Mouse (Mus musculus) kidney, adult 18-20 months (tissue): ENCODE measurements around the gene Phf12.
"Not testable (repeated sequence)": the region's sequence is repeated elsewhere in the genome, so short reads cannot be mapped to it uniquely, and the experiment has no call there.

Source experiments
- DNase-seq: peaks from one replicate; pipeline ENCODE4 v3.0.0; 2021

Gene Phf12

GRCm38 (mm10) chr11:78032809-78033195 lies 50.2 kb downstream of the Phf12 start:
- DNase-seq = no peak

- DNase-seq = no peak
Measured at GRCm38 (mm10) chr11:78033931-78034617, 51.5 kb downstream of the Phf12 start.

GRCm38 (mm10) chr11:78036791-78037190 lies 54.2 kb downstream of the Phf12 start:
- no peak for DNase-seq

- peak; percentile 71 for DNase-seq
Measured at GRCm38 (mm10) chr11:78037831-78038752, 55.5 kb downstream of the Phf12 start, which contains the start of gene Flot2. TSS of gene Flot2 (plus strand) at chr11:78037931.

DNA sequence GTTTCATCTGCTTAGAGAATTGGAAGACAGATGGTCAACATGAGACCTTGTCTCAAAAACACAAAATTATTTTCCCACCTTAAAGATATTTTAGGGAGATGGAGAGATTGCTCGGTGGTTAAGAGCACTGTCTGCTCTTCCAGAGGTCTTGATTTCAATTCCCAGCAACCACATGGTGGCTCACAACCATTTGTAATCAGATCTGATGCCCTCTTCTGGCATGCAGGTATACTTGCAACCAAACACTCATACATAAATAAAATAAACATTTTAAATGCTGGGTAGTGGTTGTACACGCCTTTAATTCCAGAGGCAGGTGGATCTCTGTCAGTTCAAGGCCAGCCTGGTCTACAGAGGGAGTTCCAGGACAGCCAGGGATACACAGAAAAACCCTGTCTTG lies 58.3 kb downstream of the Phf12 start:
- no peak for DNase-seq

DNA sequence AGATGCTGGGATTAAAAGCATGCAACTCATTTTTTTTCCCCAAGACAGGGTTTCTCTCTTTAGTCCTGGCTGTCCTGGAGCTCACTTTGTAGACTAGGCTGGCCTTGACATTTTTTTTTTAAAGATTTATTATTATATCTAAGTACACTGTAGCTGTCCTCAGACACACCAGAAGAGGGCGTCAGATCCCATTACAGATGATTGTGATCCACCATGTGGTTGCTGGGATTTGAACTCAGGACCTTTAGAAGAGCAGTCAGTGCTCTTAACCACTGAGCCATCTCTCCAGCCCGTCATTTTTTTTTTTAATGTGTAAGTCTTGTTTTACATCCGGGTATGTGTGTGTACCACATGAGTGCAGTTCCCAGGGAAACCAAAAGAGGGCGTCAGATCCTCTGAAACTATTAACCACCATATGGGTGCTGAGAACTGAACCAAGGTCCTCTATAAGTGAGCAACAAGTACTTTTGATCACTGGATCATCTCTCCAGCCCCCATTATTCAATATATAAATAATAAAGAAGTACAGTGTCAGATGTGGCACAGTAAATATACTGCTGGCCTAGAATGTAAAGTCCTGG lies 59.8 kb downstream of the Phf12 start:
- not testable (repeated sequence) for DNase-seq

DNA sequence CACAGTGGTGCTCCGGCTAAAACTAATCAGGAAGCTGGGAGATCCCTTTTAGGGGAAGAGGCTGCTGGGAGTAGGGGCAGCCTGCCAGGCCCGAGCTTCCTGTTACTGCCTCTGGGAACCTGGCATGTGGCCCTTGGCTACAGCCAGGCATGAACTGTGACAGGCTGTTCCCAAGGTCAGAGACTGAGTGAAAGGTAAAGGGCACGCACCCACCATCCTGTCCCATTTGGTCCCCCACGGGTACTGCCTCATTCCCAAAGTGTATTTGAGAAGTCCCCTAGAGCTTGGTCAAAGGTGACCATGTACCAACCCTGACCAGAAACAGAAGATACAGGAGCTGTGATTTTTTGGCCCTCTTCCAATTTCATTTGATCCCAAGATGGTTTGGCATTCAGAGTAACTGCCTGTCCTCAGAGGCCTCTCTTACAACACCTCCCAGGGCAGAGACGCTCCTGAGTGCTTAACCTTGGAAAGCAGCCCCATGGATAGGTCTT lies 62.3 kb downstream of the Phf12 start:
- peak; percentile 91 for DNase-seq

- DNase-seq = not testable (repeated sequence)
Measured at GRCm38 (mm10) chr11:78048637-78049036, 66.1 kb downstream of the Phf12 start.

- no peak for DNase-seq
Measured at GRCm38 (mm10) chr11:78053078-78053477, 70.5 kb downstream of the Phf12 start.

- DNase-seq = no peak
Measured at GRCm38 (mm10) chr11:78056946-78057345, 74.4 kb downstream of the Phf12 start.

- peak; percentile 79 for DNase-seq
Measured at GRCm38 (mm10) chr11:78059833-78060757, 77.5 kb downstream of the Phf12 start.

DNA sequence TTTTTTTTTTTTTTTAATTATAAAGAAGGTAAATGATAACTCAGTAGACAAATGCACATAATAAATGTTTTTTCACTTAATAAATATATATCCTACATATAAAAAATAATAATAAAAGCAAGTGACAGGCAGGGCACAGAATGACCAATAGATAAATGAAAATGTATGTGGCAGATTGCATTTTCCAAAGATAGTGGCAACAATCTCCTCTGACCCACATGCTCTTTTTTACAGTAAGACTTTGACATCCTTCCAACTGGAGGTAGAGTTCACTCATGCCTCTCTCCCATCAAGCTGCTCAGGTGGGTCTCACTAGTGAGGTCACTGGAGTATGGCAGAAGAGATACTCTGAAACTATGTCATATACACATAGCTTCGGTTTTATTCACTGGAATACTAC lies 80.0 kb downstream of the Phf12 start:
- DNase-seq = no peak

- DNase-seq = no peak
Measured at GRCm38 (mm10) chr11:78065906-78066305, 83.4 kb downstream of the Phf12 start.

GRCm38 (mm10) chr11:78066641-78067040 lies 84.1 kb downstream of the Phf12 start:
- DNase-seq = no peak

- no peak for DNase-seq
Measured at GRCm38 (mm10) chr11:78067566-78067965, 85.0 kb downstream of the Phf12 start.

- no peak for DNase-seq
Measured at GRCm38 (mm10) chr11:78069130-78069529, 86.6 kb downstream of the Phf12 start.

GRCm38 (mm10) chr11:78069646-78070045 lies 87.1 kb downstream of the Phf12 start:
- no peak for DNase-seq

DNA sequence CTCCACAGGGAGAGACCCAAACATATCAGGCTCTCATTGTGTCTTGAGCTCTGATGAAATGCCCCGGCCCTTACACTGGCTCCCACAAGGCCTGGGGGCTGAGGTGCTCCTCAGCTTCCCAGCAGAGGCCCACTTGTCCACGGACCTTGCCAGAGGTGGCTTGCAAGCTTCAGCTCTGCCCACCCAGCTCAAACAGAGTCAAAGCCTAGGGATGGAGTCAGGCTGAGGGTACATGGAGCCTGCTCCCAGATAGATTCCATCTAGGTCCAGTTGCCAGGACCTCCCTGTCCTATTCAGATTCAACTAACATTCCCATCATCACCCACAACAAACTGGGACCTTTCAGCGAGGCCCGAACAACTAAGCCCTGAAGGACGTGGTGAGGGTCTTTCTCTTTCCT lies 89.4 kb downstream of the Phf12 start:
- no peak for DNase-seq

DNA sequence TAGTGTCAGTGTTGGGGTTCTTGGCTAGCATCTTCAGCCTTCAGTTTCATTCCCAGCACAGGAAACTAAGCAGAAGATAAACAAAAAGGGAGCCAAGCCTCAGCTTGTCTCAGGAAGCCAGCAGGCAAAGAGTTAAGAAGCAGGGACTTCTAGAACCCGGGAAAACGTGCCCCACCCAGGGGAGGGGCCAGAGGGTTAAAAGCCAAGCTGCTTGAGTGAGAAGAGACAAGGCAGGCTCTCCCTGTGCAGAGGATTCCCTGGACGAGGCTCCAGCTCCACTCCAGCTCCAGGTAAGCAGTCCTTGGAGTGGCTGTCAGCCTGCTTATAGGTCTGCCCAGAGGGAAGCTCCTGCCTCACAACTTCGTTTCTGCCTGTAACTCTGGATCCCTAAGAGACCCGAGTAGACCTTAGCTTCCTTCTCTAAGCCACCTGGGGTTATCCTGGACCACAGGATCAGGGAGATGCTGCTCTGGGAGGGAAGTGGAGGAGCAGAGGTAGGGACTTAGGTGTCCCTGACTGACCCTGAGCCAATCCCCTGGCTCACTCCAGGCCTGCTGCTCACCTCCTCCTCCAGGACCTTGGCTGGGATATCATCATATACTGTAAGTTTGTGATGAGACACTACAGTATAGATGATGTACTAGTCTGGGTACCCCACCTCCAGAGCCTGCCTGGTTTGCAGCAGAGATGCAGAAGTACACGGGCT lies 90.0 kb downstream of the Phf12 start:
- DNase-seq = no peak

GRCm38 (mm10) chr11:78073577-78074276 lies 91.2 kb downstream of the Phf12 start:
- DNase-seq = no peak

- DNase-seq = no peak
Measured at GRCm38 (mm10) chr11:78074277-78074652, 91.7 kb downstream of the Phf12 start.
